Mouse (Mus musculus) frontal cortex, adult 2 months (tissue): ENCODE measurements around the gene Pou5f1. TPM values are rescaled to one million over a fixed set of nuclear protein-coding genes. Genes with fewer than 3 reads are reported as not detected.
A peak's percentile ranks its signal among the peaks of the same experiment; 100 is the strongest.

Source experiments
- DNase-seq, 2 experiments: peaks; one replicate each; pipeline ENCODE4 v3.0.0; 2022; ENCODE audit warnings: low spot score in 1 of 2; ENCODE audit errors: extremely low spot score in 1 of 2
- polyA plus RNA-seq: library from polyadenylated mRNA; depleted of rRNA; stranded (reverse); fragments of >200 nt; gene quantifications from 2 replicates; pipeline ENCODE4 v1.2.3, GENCODE M21; 2012; rRNA removed

The Pou5f1 gene
- polyA plus RNA-seq, 1 experiment, result 0.10 TPM

- DNase-seq, result peak; percentile 82 to 85
These were observed 43.8 kb downstream of the Pou5f1 start for GRCm38 (mm10) chr17:35549437-35550142.

- no peak for DNase-seq
These were observed 44.3 kb downstream of the Pou5f1 start for GRCm38 (mm10) chr17:35550143-35550494.

GRCm38 (mm10) chr17:35550871-35551270 lies 45.1 kb downstream of the Pou5f1 start:
- no peak for DNase-seq

GRCm38 (mm10) chr17:35551881-35552414 lies 46.1 kb downstream of the Pou5f1 start, which contains the start of gene Cdsn:
TSS of gene Cdsn (plus strand) at chr17:35552128.
- DNase-seq, result no peak

- DNase-seq, result no peak
These were observed 48.5 kb downstream of the Pou5f1 start for GRCm38 (mm10) chr17:35554321-35554720.

- DNase-seq, result no peak
These were observed 49.1 kb downstream of the Pou5f1 start for GRCm38 (mm10) chr17:35554761-35555397.

GRCm38 (mm10) chr17:35556186-35556765 lies 50.5 kb downstream of the Pou5f1 start:
- no peak for DNase-seq

- peak in 1 of 2 experiments; percentile 64 for DNase-seq
These were observed 51.0 kb downstream of the Pou5f1 start for GRCm38 (mm10) chr17:35556812-35557211.

GRCm38 (mm10) chr17:35557351-35557750 lies 51.5 kb downstream of the Pou5f1 start:
- no peak for DNase-seq

GRCm38 (mm10) chr17:35558216-35558615 lies 52.4 kb downstream of the Pou5f1 start:
- DNase-seq, result no peak

Other genes starting within 250 kb of the Pou5f1 start
- 66.1 and 69.2 TPM in 2 replicates for gene H2-D1, start 243.3 kb upstream of the Pou5f1 start, polyA plus RNA-seq
- 0.44 and 1.1 TPM in 2 replicates for gene H2-Q1, start 185.6 kb upstream of the Pou5f1 start, polyA plus RNA-seq
- gene H2-Q2, start 163.8 kb upstream of the Pou5f1 start, polyA plus RNA-seq, result 0.14 and 0.46 TPM in 2 replicates
- gene H2-Q4, start 126.4 kb upstream of the Pou5f1 start, polyA plus RNA-seq, result 9.1 and 9.7 TPM in 2 replicates
- gene H2-Q6, start 81.2 kb upstream of the Pou5f1 start, polyA plus RNA-seq, result 0.88 and 0.99 TPM in 2 replicates
- gene H2-Q7, start 66.9 kb upstream of the Pou5f1 start, polyA plus RNA-seq, result 1.8 and 2.3 TPM in 2 replicates
- 0.10 and 0.11 TPM in 2 replicates for gene H2-Q10, start 35.9 kb upstream of the Pou5f1 start, polyA plus RNA-seq
- 7.2 and 7.7 TPM in 2 replicates for gene Tcf19, start 10.8 kb downstream of the Pou5f1 start, polyA plus RNA-seq
- 10.7 and 11.6 TPM in 2 replicates for gene Cchcr1, start 11.1 kb downstream of the Pou5f1 start, polyA plus RNA-seq
- 0.44 and 0.65 TPM in 2 replicates for gene Psors1c2, start 27.2 kb downstream of the Pou5f1 start, polyA plus RNA-seq
- gene Cdsn, start 46.1 kb downstream of the Pou5f1 start, polyA plus RNA-seq, result 0.70 and 0.99 TPM in 2 replicates
- gene 2300002M23Rik, start 61.4 kb downstream of the Pou5f1 start, polyA plus RNA-seq, result not detected in 2 replicates
- gene Sfta2, start 95.5 kb downstream of the Pou5f1 start, polyA plus RNA-seq, result not detected in 2 replicates
- 0.06 TPM in 2 replicates for gene Gm9573, start 120.6 kb downstream of the Pou5f1 start, polyA plus RNA-seq
- gene Mucl3, start 137.7 kb downstream of the Pou5f1 start, polyA plus RNA-seq, result 0.08 TPM in 1 of 2 replicates, not detected in the other
- 34.1 and 36.7 TPM in 2 replicates for gene Vars2, start 161.6 kb downstream of the Pou5f1 start, polyA plus RNA-seq
- gene Gtf2h4, start 167.7 kb downstream of the Pou5f1 start, polyA plus RNA-seq, result 26.2 and 26.6 TPM in 2 replicates
- 46.6 and 46.8 TPM in 2 replicates for gene Ddr1, start 198.6 kb downstream of the Pou5f1 start, polyA plus RNA-seq